Mouse (Mus musculus): ENCODE measurements around the gene Slc22a5. TPM values are rescaled to one million over a fixed set of nuclear protein-coding genes. Genes with fewer than 3 reads are reported as not detected.

The Slc22a5 gene
- polyA plus RNA-seq (2012): 12.1 and 13.0 TPM in 2 replicates

GRCm38 (mm10) chr11:53891505-53892451, at the start of gene Slc22a5:
Gene Slc22a5 (minus strand): TSS chr11:53891660.

GRCm38 (mm10) chr11:53858761-53859580, 32.5 kb downstream of the Slc22a5 start, which contains the start of gene Gm12216:
Gene Gm12216 (minus strand): TSS chr11:53859256.

Other genes starting within 250 kb of the Slc22a5 start
- gene Rad50, start 184.3 kb downstream of the Slc22a5 start, polyA plus RNA-seq (2012): 10.9 and 14.4 TPM in 2 replicates
- gene Il5, start 170.9 kb downstream of the Slc22a5 start, polyA plus RNA-seq (2012): not detected in 2 replicates
- gene Irf1, start 121.6 kb downstream of the Slc22a5 start, polyA plus RNA-seq (2012): 31.7 and 37.3 TPM in 2 replicates
- 0.15 TPM in 1 of 2 replicates, not detected in the other for gene Gm17334, start 118.5 kb downstream of the Slc22a5 start, polyA plus RNA-seq (2012)
- 6.5 and 7.3 TPM in 2 replicates for gene Gm12216, start 32.4 kb downstream of the Slc22a5 start, polyA plus RNA-seq (2012)
- gene Slc22a21, start 88.7 kb upstream of the Slc22a5 start, polyA plus RNA-seq (2012): 2.9 and 5.0 TPM in 2 replicates
- 12.0 and 14.5 TPM in 2 replicates for gene Slc22a4, start 136.4 kb upstream of the Slc22a5 start, polyA plus RNA-seq (2012)
- 0.68 and 0.70 TPM in 2 replicates for gene Pdlim4, start 177.4 kb upstream of the Slc22a5 start, polyA plus RNA-seq (2012)
- 0.40 and 0.93 TPM in 2 replicates for gene P4ha2, start 208.4 kb upstream of the Slc22a5 start, polyA plus RNA-seq (2012)

Data from megakaryocyte-erythroid progenitor cell, adult 5 weeks (primary cell).